Mouse (Mus musculus): ENCODE measurements at regions not wholly inside any gene's neighbourhood (a gene's known extent, or its start where the extent isn't known, plus 50 kb on each side); places are given as distances from the start of the nearest gene placed in this dataset.
"Not testable (repeated sequence)": the region's sequence is repeated elsewhere in the genome, so short reads cannot be mapped to it uniquely, and the experiment has no call there.

DNA sequence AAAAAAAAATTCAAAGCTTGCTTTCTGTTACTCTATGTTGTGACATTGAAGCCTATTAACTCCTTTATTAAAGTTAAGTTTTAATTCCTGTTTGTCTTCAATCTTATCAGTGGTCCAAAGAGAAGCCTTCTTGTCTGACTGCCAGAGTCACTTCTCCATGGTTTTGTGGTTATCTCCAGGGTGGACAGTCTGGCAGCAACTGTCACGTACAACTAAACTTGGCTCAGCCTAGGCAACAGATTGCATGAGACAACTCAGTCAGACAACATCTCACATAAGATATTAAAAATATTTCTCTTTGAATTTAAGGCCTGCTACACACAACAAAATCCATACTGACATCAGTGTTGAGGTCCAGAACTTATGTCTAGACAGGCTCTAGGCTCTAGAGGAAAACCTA, 406.7 kb upstream of the Slc39a10 start:
- no peak for DNase-seq (ENCODE audit: low spot score in 2 of 2)

DNA sequence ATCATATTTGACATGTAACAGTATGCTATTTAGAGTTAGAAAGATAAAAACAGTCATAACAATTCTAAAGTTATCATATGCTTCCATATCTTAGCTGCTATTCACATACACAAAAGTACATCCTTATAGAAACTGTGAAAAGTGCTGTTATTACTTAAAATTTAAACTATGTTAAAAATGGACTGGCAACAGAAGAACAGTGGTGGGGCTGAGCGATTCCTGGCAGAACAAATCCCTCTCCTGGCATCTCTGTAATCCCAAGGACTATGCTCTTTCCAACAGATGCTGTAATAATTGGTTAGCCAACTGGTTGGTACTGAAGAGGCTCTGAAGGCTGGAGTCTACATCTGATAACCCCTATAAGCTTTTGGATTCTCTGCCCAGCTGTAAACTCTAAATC, 393.0 kb upstream of the Slc39a10 start:
- DNase-seq (ENCODE audit: low spot score in 2 of 2) = no peak

DNA sequence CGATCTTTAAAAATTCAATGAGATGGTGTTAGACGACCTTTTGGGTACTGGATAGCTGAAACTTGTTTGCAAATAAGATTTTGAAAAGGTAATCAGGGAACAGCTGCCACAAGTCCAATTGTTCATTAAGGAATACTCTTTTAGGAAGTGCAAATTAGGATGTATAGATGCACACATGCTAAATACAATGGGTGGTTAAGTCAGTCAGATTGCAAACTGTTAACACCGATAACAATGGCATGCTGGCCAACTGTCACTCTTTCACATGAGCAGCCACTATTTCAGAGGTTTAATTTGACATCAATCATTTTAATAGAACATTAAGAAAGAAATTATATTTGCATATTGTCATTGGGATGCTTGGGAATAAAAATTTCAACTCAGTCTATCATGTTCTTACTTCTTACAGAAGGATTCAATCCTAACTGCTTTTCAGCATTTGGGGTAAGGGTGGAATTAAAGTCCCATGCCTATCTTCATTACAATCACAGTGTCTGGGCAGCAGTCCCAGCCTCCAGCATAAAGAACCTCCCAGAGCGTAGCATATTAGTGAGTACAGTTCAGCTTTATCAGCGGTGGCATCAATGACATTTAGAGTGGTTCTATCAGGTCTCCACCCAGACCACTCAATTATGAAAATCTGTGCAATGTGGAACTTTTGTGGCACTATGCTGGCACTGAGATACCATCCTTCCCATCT, 385.8 kb upstream of the Slc39a10 start:
- DNase-seq (ENCODE audit: low spot score in 2 of 2) = no peak

DNA sequence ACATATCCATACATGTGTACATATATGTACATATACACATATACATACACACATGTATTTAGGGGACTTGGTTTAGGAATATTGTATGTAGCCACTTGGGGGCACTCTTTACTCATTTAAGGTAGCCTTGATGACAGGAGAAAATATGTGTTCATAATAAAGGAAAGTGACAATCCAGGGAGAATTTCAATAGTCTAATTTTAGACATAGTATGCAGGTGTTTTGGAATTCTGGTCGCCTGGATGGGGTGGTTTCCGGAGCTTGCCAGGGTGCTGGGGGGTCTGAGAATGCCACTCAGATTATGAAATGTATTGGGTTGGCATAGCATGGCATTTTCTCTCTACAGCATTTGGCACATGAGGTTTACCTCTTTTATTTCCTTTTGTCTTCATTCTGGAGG, 385.2 kb upstream of the Slc39a10 start:
- DNase-seq (ENCODE audit: low spot score in 2 of 2) = no peak

DNA sequence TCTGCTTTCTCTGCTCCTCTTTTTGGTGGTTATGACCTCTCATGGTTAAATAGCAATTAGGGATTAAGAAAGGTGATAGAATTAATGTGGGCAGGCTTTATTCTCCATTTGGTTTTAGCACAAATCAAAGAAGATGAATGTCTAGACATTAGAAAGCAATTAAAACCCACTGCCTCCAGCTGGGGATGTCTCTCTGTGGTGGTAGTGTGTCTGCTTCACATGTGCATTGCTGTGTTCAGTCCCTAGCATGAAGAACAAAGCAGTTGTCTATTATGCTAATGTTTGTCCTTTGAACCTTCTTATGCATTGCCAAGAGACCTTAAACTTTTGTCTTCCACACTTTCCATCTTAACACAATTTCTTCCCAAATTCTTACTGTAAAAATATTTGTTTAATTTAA, 379.5 kb upstream of the Slc39a10 start:
- no peak for DNase-seq (ENCODE audit: low spot score in 2 of 2)

DNA sequence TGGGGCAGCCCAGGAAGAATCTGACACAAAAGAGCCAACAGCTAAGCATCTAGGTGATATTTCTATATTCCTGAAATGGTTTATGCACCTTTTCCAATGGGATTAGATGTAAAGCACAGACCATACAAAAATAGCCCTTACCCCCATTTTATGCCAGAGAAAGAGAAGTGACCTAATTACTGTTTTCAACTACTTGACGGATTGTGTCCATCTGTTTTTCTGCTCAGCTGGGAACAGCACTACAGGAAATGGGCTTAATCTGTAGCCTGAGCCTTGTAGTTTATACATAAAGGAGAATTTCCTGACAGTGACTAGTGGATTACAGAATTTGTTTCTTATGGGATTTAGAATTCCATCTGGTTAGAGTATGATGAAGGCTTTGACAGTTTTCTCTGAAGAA, 371.0 kb upstream of the Slc39a10 start:
- no peak for DNase-seq (ENCODE audit: low spot score in 2 of 2)

DNA sequence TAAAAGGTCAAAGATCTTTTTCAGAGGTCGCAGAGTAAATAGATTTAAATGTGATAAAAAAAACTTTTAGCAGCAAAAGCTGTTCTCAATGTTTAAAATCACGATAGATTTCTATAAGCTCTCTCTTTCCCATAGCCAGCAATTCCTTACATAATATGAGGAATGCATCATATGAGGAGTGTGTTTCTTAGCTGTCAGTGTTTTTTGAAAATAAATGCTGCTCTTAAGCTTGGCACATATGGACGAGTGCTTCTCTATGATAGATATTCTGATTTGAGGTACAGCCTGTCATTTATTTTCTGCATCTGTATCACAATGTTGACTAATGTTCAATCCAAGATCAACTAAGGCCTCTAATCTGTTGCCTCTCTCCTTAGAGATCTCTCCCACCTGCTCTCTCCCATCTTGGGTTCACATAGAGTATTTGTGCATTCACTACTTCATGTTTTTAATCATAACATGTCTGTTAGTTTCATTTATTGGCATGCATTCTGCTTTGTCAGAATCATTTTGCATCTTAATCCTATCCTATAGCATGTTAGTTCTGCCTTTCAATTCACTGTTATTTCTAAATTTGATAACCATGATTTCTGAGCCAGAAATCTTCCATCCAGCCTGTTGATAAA, 369.0 kb upstream of the Slc39a10 start:
- no peak for DNase-seq (ENCODE audit: low spot score in 2 of 2)

DNA sequence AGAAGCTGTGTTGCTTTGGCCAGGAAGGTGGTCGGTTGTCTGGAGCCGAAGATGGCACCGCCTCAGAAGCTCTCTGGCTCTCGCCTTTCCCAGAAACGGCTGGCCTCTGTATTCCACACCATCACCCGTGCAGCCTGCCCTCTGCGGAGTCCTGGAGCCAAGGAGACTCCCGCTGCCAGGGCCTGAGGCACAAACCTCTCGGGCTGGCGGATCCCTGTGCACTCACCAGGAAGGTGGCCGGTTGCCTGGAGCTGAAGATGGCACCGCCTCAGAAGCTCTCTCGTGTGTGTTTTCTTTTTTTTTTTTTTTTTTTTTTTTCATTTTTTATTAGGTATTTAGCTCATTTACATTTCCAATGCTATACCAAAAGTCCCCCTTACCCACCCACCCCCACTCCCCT, 358.1 kb upstream of the Slc39a10 start:
- DNase-seq (ENCODE audit: low spot score in 2 of 2) = not testable (repeated sequence)

DNA sequence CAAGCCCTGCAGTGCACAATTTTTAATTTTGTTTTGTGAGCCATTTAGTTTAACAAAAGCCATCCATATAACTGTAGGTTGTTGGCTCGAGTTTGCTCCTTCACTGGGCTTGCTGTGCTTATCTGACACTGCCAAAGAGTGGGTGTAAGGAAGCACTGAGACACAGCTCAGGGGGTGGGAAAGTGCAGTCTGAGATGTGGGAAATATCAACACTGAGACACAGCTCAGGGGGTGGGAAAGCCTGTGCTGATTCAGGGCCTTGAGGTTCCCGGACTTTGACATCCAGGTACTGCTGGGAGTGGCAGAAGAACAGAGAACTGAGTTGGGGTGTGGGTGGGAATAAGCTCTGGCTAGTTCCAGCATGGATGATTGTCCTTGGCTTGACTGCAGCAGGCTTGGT, 324.4 kb upstream of the Slc39a10 start:
- no peak for DNase-seq (ENCODE audit: low spot score in 2 of 2)

DNA sequence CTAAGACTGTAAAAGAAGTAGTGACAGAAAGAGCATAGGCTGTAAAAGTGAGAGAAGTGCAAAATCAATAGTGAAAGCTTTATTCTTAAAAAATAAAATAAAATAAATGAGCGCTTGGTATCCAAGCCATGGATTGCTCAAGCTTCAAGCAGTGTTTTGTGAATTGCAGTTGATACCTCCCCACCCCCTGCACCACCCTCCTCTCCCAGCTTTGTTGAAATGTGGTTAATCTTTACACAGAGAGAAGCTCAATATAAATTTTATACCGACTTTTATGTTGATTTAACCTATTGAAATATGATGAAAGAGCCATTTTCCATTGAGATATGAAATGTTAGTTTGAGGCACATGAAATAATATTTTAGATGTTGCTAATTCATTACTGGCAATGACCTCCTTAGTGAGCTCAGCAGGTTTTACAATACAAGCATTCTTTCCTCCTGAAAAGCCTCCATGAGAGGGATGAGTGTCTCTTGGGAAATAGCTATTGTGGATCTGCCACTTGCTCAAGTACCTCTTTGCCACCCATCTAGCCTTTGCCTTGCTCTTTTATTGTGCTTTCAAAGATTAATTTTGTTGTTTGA, 323.9 kb upstream of the Slc39a10 start:
- no peak for DNase-seq (ENCODE audit: low spot score in 2 of 2)

DNA sequence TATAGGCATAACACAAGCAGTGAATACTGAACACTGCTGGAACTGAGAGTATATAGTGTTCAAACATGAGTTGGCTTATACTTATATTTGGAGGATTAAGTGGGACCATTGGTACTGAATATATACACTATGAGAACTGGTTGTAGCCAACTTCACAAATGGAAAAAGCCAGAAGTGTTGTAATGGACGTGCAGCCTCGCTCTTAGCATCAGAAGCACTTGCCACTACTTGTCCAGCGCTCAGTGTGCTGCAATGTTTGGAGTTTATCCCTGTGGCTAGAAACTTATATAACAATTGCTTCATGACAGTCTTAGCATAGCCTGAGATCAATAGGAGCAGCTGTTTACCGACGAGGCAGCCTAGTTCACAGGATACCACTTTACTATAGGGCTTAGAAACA, 320.8 kb upstream of the Slc39a10 start:
- no peak for DNase-seq (ENCODE audit: low spot score in 2 of 2)

DNA sequence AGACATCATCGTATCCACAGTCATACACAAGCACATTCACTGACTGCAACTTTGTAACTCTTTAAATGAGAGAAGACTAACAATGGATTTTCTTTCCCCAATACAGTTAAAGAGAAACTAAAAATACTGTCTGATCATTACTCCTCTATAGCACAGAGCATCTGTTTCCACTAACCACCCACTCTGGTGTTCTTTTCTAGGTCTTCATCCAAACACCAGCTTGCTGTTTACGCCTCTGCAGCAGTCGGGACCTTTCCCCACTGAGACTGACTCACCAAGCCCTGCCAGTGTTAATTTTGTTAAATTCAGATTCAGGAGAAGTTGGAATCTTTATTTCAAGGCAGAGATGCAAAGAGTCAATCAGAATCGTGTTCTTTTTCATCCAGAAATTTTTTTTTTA, 300.3 kb upstream of the Slc39a10 start:
- DNase-seq (ENCODE audit: low spot score in 2 of 2) = no peak

DNA sequence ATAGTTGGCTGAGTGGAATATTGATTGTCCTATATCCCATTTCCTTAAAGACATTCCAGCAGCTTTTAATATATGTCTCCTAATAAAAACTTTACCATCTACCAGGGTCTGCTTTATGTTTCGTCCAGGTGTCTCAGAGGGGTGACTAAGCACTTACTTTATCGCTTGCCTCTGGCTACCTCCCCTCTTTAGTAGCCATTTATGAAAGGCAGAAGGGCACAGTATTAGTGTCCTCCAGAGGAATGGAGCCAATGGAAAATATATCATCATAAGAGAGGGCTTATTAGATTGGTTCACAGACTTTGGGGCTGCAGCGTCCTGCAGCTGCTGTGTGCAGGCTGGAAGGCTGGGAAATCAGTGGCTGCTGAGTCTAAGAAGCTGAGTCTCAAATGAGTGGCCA, 271.8 kb upstream of the Slc39a10 start:
- DNase-seq (ENCODE audit: low spot score in 2 of 2) = no peak

DNA sequence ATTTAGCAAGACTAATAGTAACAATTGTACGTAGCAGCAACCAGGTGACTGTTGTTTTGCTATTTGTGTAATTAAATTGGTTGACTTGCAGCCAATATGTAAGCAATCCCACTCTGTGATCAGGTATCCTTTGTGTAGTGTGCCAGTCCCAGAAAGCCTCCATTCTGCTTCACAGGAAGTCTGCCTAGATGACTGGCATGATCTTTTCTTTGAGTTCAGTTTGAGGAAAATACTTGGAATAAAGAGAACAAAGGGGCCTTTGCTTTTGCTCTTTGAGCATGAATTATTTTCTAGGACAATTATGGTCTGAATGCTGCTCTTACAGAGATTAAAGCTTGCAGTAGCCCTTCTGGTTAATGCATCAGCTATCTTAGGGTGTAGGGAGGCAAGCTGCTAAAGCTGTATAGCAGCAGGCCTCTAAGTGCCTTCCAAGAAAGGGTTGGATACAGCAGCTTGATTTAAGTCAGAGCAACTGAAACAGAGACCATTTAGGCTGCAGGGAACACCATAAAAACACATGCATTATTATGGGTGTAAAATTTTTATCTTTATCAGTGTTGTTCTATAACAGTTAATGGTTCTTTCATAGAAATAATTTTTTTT, 271.3 kb upstream of the Slc39a10 start:
- no peak for DNase-seq (ENCODE audit: low spot score in 2 of 2)

DNA sequence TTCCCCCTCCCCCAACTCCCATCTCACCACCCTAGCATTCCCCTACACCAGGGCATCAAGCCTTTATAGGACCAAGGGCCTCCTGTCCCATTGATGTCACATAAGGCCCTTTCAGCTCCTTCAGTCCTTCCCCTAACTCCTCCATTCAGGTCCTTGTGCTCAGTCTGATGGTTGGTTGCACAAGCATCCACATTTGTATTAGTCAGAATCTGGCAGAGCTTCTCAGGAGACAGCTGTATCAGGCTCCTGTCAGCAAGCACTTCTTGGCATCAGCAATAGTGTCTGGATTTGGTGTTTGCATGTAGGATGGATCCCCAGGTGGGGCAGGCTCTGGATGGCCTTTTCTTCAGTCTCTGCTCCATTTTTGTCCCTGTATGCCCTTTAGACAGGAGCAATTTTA, 237.4 kb upstream of the Slc39a10 start:
- DNase-seq (ENCODE audit: low spot score in 2 of 2) = not testable (repeated sequence)

DNA sequence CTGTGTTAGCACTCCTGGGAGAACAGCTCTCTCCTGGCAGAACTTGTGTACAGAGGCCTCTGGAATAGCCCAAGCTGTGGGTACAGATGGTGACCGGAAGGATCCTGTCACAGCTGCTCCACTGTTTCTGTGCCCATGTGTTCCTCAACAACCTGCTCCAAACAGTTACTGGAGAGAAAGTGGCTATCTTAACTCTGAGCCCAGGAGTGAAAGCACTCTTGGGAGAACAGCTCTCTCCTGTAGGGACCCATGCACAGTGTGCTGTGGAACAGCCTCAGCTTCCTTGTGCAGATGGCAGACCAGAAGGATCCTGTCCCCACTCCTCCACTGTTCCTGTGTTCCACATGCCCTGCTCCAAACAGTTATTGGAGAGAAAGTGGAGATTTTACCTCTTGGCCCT, 227.0 kb upstream of the Slc39a10 start:
- DNase-seq (ENCODE audit: low spot score in 2 of 2) = no peak

DNA sequence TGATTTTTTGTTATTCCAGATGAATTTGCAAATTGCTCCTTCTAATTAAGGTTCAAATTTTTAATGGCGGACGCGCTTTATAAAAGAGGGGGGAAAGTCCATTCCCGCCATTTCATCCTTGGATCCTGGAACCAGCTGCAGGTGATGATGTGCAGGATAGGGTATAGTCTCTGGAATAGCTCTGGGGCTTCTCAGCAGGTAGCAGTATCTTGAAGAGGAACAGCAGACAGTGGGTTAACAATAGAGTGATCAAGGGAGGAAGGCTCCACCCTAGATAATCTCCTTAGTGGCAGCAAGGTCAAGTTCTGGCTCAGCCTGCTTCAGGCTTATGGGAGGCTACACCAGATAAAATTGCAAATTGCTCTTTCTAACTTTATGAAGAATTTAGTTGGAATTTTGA, 224.0 kb upstream of the Slc39a10 start:
- not testable (repeated sequence) for DNase-seq (ENCODE audit: low spot score in 2 of 2)

DNA sequence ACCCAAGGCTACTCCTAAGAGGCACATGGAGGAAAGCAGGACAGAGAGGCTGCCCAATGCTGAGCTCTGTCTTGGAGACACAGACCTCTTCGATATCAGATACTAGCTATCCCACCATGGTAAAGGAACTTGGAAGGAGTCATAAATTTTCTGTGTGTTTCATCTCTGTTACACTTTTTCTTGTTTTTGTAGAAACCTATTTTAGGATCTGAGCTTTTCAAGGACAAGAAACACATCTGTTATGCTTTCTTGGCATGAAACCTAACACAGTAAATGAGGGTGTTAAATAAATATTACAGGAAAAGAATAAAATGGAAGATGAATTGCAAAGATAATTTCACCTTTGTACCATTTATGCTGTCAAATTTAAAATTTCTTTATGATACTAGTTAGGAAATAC, 219.8 kb upstream of the Slc39a10 start:
- DNase-seq (ENCODE audit: low spot score in 2 of 2) = no peak

DNA sequence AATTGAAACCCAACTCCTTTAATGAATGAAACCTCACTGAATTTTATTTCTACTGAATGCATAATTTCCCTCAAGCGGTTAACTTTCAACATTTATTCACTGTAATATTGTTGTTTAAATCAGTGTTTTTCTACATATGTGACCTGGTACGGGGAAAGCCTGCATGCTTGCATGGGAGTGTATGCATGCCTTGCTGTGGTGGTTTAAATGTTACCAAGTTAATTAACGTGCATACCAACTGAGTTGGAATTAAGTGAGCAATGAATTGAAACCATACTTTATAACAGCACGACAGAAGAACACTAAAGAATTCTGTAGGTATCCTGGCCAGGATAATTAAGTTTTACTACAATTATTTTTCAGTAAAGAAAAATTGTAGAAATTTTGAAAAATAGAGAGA, 211.4 kb upstream of the Slc39a10 start:
- DNase-seq (ENCODE audit: low spot score in 2 of 2) = no peak

DNA sequence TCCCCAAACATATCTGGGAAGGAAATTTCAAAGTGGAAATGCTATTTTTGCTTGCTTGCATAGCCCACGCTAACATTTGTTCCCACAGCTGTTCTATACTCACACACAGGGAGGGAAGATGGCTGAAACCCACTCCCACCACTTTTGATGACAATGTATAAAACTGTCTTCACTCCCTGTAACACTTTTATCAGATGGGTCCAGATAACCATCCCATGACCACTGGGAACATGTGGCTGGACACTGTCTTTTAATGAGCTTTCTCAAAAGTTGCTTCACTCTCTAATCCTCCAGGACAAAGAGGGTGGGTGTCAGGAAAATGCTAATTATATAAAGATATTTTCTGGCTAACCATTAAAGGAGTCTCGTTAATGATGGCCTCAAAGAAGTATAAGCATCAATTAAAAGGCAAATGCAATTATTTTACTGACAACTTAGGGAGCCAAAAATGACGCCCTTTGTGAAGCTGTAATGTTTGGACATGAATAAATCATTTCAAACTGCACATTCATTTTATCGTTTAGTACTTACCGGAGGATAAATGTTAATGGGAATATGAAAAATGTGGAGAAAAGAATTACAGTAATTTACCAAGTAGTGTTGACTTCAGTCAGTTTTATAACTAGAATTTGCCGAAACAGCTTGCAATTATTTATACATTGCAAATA, 210.8 kb upstream of the Slc39a10 start:
- DNase-seq (ENCODE audit: low spot score in 2 of 2) = no peak

DNA sequence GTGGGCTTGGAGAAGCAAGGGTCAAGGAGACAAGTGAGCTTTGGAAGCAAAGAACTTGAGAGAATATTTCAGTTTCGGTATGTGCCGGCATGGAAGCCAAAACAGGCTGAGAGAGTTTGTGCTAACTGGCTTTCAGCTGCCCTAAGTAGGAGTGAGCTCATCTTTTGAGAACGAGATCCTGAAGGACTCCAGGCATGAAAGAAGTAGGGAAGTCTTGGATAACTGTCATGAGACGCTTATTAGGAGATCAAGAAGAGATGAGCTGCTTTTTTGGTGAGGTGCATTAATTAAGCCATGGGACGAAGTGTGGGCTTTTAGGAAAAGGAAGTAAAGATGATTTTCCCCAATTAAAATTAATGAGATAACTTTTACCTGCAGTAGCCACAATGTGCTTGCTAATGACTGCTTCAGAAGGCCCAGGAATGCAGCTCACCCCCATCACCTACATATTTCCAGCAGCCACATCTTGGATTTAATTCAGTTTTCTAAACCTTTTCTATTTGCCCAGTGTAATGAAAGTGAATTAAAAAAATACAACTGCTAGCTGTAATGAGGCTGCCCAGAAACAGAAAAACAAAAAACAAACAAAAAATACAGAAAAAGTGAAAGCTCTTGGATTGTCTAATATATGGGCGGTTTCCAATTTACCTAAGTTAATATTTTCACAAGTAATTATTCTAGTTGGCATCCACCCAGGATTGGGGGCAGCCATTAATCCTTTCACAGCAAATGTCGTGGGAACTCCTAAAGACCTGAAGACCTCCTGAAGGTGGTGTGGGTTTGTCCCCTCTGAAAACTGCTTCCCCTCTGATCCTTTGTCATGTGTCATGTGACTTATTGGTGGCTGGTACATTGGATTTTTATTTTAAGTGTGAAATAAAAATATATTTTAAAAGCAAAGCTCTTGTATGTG, 204.7 kb upstream of the Slc39a10 start:
- DNase-seq (ENCODE audit: low spot score in 2 of 2) = no peak
